Mouse (Mus musculus): ENCODE measurements around the gene Baat. TPM values are rescaled to one million over a fixed set of nuclear protein-coding genes. Genes with fewer than 3 reads are reported as not detected.
"Not testable (repeated sequence)": the region's sequence is repeated elsewhere in the genome, so short reads cannot be mapped to it uniquely, and the experiment has no call there.

Baat gene
- total and polyA plus RNA-seq, 3 experiments = not detected

DNA sequence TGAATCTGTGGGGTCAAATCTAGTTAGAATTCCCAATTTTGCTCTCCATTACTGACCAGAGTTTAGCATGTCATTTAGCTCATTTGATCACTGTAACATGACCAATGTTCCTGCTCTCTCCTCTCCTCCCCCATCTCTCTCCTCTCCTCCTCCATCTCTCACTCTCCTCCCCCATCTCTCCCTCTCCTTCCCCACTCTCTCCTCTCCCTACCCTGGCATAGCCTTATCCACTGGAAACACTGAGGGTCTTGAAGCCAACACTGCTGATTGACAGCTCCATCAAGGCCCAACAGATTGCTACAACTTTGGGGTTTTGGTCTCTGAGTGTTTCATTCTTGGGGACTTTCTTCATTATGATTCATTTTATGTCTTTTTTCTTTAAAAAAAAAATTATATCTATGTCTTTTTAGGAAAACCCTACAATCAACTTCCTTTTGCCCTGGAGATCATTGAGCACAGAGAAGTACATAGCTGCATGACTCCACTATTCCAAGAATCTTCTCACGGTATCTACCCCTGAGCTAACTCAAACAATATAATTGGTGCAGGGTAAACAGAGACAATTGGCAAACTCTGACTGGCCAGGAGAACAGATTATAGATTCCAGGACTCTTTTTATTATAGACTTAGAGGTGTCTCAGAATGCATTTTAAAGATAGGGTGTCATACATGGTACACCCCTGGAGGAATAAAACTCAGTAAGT lies 54.4 kb downstream of the Baat start:
- ATAC-seq (ENCODE audit: extremely low read depth, insufficient number of reproducible peaks, low FRiP score, poor library complexity, severe bottlenecking) (no peak), DNase-seq (ENCODE audit: low spot score) (no peak)
- Histone ChIP-seq H3K4me3 (ENCODE audit: low read depth, low read length) (no peak overlapping the region), H3K9me3 (replicated peaks) (no peaks in the 10 kb centered on the region), H3K27me3 (ENCODE audit: insufficient read depth, low read length) (no peaks in the 10 kb centered on the region; the same call in 1 of the 2 replicates), H3K36me3 (replicated peaks) (no peaks in the 10 kb centered on the region), H3K4me1 (ENCODE audit: insufficient read depth, low read depth, low read length) (peaks cover 2% of the 10 kb centered on the region; the same call in 1 of the 2 replicates)
- TF ChIP-seq TAL1 (conservative IDR thresholded peaks at IDR 0.05; ENCODE audit: low read depth, low read length) = no peak
- no peak for TF ChIP-seq GATA2 (IDR thresholded peaks at IDR 0.05; ENCODE audit: borderline replicate concordance, low read depth, low read length)
- no peak for TF ChIP-seq GATA1 (IDR thresholded peaks at IDR 0.05; ENCODE audit: borderline replicate concordance, low read length)
- TF ChIP-seq CTCF (IDR thresholded peaks at IDR 0.05; ENCODE audit: low read depth, low read length) = no peak
- no peak for TF ChIP-seq POLR2AphosphoS5 (IDR thresholded peaks at IDR 0.05; ENCODE audit: insufficient replicate concordance, low read depth, low read length)

GRCm38 (mm10) chr4:49451133-49451847 lies 55.1 kb downstream of the Baat start:
- not testable (repeated sequence) for H3K27me3 ChIP-seq (ENCODE audit: insufficient read depth, low read length); H3K4me1 ChIP-seq (ENCODE audit: insufficient read depth, low read depth, low read length); H3K9me3 ChIP-seq (replicated peaks); H3K4me3 ChIP-seq (ENCODE audit: low read depth, low read length); DNase-seq (ENCODE audit: low spot score); H3K36me3 ChIP-seq (replicated peaks); ATAC-seq (ENCODE audit: extremely low read depth, insufficient number of reproducible peaks, low FRiP score, poor library complexity, severe bottlenecking)

Other genes starting within 250 kb of the Baat start
- gene Acnat2, start 98.4 kb downstream of the Baat start, total RNA-seq (2014; fragmentation: Nextera tagmentation) = not detected in 2 replicates
- not detected in 2 replicates for gene Acnat2, start 98.4 kb downstream of the Baat start, total RNA-seq (2017)
- gene Acnat2, start 98.4 kb downstream of the Baat start, polyA plus RNA-seq (2012) = not detected in 2 replicates
- not detected in 2 replicates for gene Acnat1, start 32.6 kb downstream of the Baat start, total RNA-seq (2014; fragmentation: Nextera tagmentation)
- 0.17 TPM in 1 of 2 replicates, not detected in the other for gene Acnat1, start 32.6 kb downstream of the Baat start, total RNA-seq (2017)
- not detected in 2 replicates for gene Acnat1, start 32.6 kb downstream of the Baat start, polyA plus RNA-seq (2012)
- gene Mrpl50, start 14.5 kb upstream of the Baat start, total RNA-seq (2014; fragmentation: Nextera tagmentation) = 58.4 and 68.4 TPM in 2 replicates
- gene Mrpl50, start 14.5 kb upstream of the Baat start, total RNA-seq (2017) = 45.5 and 47.7 TPM in 2 replicates
- 3.3 and 4.3 TPM in 2 replicates for gene Mrpl50, start 14.5 kb upstream of the Baat start, polyA plus RNA-seq (2012)
- 17.0 and 17.5 TPM in 2 replicates for gene Zfp189, start 14.6 kb upstream of the Baat start, total RNA-seq (2014; fragmentation: Nextera tagmentation)
- gene Zfp189, start 14.6 kb upstream of the Baat start, total RNA-seq (2017) = 6.9 and 8.4 TPM in 2 replicates
- 1.4 and 1.5 TPM in 2 replicates for gene Zfp189, start 14.6 kb upstream of the Baat start, polyA plus RNA-seq (2012)
- not detected in 2 replicates for gene Aldob, start 43.0 kb upstream of the Baat start, total RNA-seq (2014; fragmentation: Nextera tagmentation)
- gene Aldob, start 43.0 kb upstream of the Baat start, total RNA-seq (2017) = 0.44 TPM in 1 of 2 replicates, not detected in the other
- not detected in 2 replicates for gene Aldob, start 43.0 kb upstream of the Baat start, polyA plus RNA-seq (2012)
- gene Tmem246, start 91.3 kb upstream of the Baat start, total RNA-seq (2014; fragmentation: Nextera tagmentation) = 19.0 and 30.1 TPM in 2 replicates
- 16.6 and 19.7 TPM in 2 replicates for gene Tmem246, start 91.3 kb upstream of the Baat start, total RNA-seq (2017)
- gene Tmem246, start 91.3 kb upstream of the Baat start, polyA plus RNA-seq (2012) = 27.3 and 29.5 TPM in 2 replicates
- gene Rnf20, start 125.4 kb upstream of the Baat start, total RNA-seq (2014; fragmentation: Nextera tagmentation) = 95.7 and 111 TPM in 2 replicates
- 116 and 123 TPM in 2 replicates for gene Rnf20, start 125.4 kb upstream of the Baat start, total RNA-seq (2017)
- gene Rnf20, start 125.4 kb upstream of the Baat start, polyA plus RNA-seq (2012) = 33.6 and 35.2 TPM in 2 replicates
- not detected in 2 replicates for gene Ppp3r2, start 175.5 kb upstream of the Baat start, total RNA-seq (2014; fragmentation: Nextera tagmentation)
- gene Ppp3r2, start 175.5 kb upstream of the Baat start, total RNA-seq (2017) = 0.05 and 0.06 TPM in 2 replicates
- gene Ppp3r2, start 175.5 kb upstream of the Baat start, polyA plus RNA-seq (2012) = not detected in 2 replicates